Mouse (Mus musculus) ES-Bruce4 (cell line): ENCODE data around the gene Psmd9. TPM values are rescaled to one million over a fixed set of nuclear protein-coding genes. Genes with fewer than 3 reads are reported as not detected.

Source experiments
- H3K27ac ChIP-seq: 2 replicates; pipeline ENCODE4 v1.5.1; 2012; ENCODE audit warnings: low read length, inconsistent platforms; ENCODE audit not compliant: insufficient read depth
- H3K27me3 ChIP-seq: 2 replicates; pipeline ENCODE4 v1.6.1; 2012; ENCODE audit warnings: mild to moderate bottlenecking, low read length, inconsistent platforms; ENCODE audit not compliant: control insufficient read depth, poor library complexity, insufficient read depth, severe bottlenecking
- H3K36me3 ChIP-seq: 2 replicates; pipeline ENCODE4 v1.6.1; 2012; ENCODE audit warnings: inconsistent platforms, mild to moderate bottlenecking, low read length, moderate library complexity; ENCODE audit not compliant: control insufficient read depth, poor library complexity, insufficient read depth, severe bottlenecking
- H3K4me1 ChIP-seq: one replicate; pipeline ENCODE4 v1.8.1; 2011; ENCODE audit warnings: low read length; ENCODE audit not compliant: control insufficient read depth, insufficient read depth
- H3K4me3 ChIP-seq: 2 replicates; pipeline ENCODE4 v1.5.1; 2011; ENCODE audit warnings: low read depth, mild to moderate bottlenecking, low read length
- H3K9ac ChIP-seq: 2 replicates; pipeline ENCODE4 v1.6.1; 2012; ENCODE audit warnings: low read depth, mild to moderate bottlenecking, inconsistent platforms; ENCODE audit not compliant: poor library complexity, severe bottlenecking
- H3K9me3 ChIP-seq: replicated peaks from 2 replicates; pipeline ENCODE4 v1.6.1; 2012; ENCODE audit warnings: mild to moderate bottlenecking, low read length, inconsistent platforms; ENCODE audit not compliant: control insufficient read depth, poor library complexity, insufficient read depth, severe bottlenecking
- CTCF ChIP-seq: IDR thresholded peaks from one replicate; pipeline ENCODE4 v1.8.1; 2011; ENCODE audit warnings: low read depth, low read length
- EP300 ChIP-seq: IDR thresholded peaks from 2 replicates; pipeline ENCODE4 v1.6.1; 2011; ENCODE audit warnings: low read depth, low read length; ENCODE audit not compliant: insufficient read depth
- POLR2A ChIP-seq: IDR thresholded peaks from one replicate; pipeline ENCODE4 v1.8.1; 2011; ENCODE audit warnings: low read length; ENCODE audit not compliant: insufficient read depth
- polyA plus RNA-seq: library from polyadenylated mRNA; stranded (reverse); fragments of >200 nt; gene quantifications from 2 replicates; pipeline ENCODE4 v1.2.4, GENCODE M21; 2011; ENCODE audit warnings: low read depth; ENCODE audit not compliant: missing spikeins, insufficient read depth, insufficient read length

Psmd9 gene
- polyA plus RNA-seq, 1 experiment = 24.8 TPM

GRCm38 (mm10) chr5:123272927-123273326 lies 103.7 kb downstream of the Psmd9 start:
- Histone ChIP-seq H3K4me1 (peaks cover 2% of the 10 kb centered on the region), H3K27ac (no peak overlapping the region), H3K36me3 (no peaks in the 10 kb centered on the region), H3K4me3 (no peak overlapping the region), H3K9ac (no peak overlapping the region), H3K9me3 (no peaks in the 10 kb centered on the region), H3K27me3 (no peaks in the 10 kb centered on the region)
- no peak for TF ChIP-seq POLR2A
- no peak for TF ChIP-seq EP300
- TF ChIP-seq CTCF = no peak

DNA sequence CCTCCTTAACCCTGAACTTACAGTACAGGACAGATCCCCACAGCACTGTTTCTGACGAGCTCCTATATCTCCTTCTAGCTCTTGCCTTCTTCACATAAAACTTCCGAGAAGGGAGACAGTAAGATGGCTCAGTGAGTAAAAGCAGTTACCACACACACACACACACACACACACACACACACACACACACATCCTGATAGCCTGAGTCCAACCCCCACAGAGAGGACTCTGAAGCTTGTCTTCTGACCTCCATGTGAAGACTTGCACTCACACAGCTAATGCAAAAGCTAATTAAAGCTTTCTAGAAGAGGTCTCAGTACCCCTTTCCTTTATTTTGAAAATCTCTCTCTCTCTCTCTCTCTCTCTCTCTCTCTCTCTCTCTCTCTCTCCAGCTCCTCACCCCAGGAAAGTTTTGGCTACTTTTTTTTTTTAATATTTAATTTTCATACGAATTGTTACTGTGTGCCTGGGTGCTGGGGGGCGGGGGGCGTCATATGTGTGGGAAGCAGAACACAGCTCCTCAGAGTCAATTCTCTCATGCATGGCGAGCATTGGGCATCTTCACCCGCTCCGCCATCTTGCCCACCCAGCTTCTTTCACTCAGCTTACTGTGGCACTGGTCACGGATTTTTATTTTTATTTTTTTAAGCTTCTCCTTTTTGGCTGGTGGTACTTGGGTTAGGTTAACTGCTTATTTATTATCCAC lies 107.6 kb downstream of the Psmd9 start:
- TF ChIP-seq POLR2A (no peak), EP300 (no peak), CTCF (no peak)
- H3K9ac ChIP-seq = no peak overlapping the region
- no peaks in the 10 kb centered on the region for H3K36me3 ChIP-seq
- H3K9me3 ChIP-seq = no peaks in the 10 kb centered on the region
- peaks cover 2% of the 10 kb centered on the region for H3K4me1 ChIP-seq
- no peaks in the 10 kb centered on the region for H3K27me3 ChIP-seq
- no peak overlapping the region for H3K4me3 ChIP-seq
- no peak overlapping the region for H3K27ac ChIP-seq

DNA sequence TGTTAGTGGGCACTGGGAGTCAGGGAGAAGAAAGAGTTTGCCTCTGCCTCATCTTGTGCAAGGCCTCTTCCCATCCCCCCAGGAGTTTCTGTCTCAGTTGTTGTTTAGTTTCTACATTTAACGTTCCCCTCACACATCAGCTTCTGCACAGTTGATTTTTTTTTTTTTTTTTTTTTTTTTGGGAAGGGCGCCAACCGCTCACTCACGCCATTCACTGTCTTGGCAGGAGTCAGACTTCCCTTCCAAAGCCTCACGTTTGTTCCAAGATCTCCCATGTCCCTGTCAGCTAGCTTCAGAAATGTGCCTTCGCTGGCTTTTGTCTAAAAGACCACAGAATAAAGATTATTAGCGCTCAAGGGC lies 108.1 kb downstream of the Psmd9 start:
- no peak overlapping the region for H3K27ac ChIP-seq
- no peak overlapping the region for H3K4me3 ChIP-seq
- no peak for TF ChIP-seq CTCF
- no peak for TF ChIP-seq EP300
- TF ChIP-seq POLR2A = no peak
- no peaks in the 10 kb centered on the region for H3K9me3 ChIP-seq
- peaks cover 2% of the 10 kb centered on the region for H3K4me1 ChIP-seq
- no peak overlapping the region for H3K9ac ChIP-seq
- H3K36me3 ChIP-seq = no peaks in the 10 kb centered on the region
- H3K27me3 ChIP-seq = no peaks in the 10 kb centered on the region

DNA sequence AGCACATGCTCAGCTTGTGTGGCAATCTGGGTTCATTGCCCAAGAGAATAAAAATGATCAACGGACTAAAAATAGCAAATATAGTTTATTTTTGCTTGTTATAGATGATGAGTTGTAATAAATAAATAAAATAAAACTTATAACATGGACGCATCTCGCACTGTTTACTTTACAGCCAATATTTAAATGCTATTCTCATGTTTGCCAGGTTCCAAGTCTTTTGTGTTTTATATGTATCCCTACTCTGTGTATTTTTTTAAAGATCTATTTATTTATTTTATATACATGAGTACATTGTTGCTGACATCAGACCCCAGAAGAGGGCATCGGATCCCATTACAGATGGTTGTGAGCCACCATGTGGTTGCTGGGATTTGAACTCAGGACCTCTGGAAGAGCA lies 108.5 kb downstream of the Psmd9 start:
- Histone ChIP-seq H3K27me3 (no peaks in the 10 kb centered on the region), H3K4me1 (peaks cover 2% of the 10 kb centered on the region), H3K27ac (no peak overlapping the region), H3K4me3 (no peak overlapping the region), H3K9me3 (no peaks in the 10 kb centered on the region), H3K9ac (no peak overlapping the region), H3K36me3 (no peaks in the 10 kb centered on the region)
- TF ChIP-seq CTCF = no peak
- no peak for TF ChIP-seq POLR2A
- no peak for TF ChIP-seq EP300

DNA sequence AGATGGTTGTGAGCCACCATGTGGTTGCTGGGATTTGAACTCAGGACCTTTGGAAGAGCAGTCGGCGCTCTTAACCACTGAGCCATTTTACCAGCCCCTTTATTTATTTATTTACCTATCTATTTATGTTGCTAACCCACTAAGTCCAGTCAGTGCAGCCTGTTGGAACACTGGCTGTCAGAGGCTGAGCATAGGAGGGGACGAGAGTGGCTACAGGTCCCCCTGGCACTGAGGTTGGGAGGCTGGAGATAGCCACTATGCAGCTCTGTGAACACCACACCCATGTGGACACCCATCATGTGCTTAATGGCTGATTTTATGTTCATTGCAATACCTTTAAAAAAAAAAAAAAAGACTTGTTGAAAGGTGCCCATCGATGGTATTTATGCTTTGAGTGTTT lies 110.0 kb downstream of the Psmd9 start:
- Histone ChIP-seq H3K9me3 (no peaks in the 10 kb centered on the region), H3K4me3 (no peak overlapping the region), H3K36me3 (no peaks in the 10 kb centered on the region), H3K9ac (no peak overlapping the region), H3K27ac (no peak overlapping the region), H3K4me1 (peaks cover 2% of the 10 kb centered on the region), H3K27me3 (no peaks in the 10 kb centered on the region)
- TF ChIP-seq POLR2A = no peak
- no peak for TF ChIP-seq CTCF
- TF ChIP-seq EP300 = no peak

- no peak overlapping the region for H3K4me3 ChIP-seq
- no peaks in the 10 kb centered on the region for H3K27me3 ChIP-seq
- no peaks in the 10 kb centered on the region for H3K4me1 ChIP-seq
- H3K9me3 ChIP-seq = no peaks in the 10 kb centered on the region
- no peak for TF ChIP-seq CTCF
- no peak for TF ChIP-seq EP300
- TF ChIP-seq POLR2A = no peak
- H3K9ac ChIP-seq = no peak overlapping the region
- H3K27ac ChIP-seq = no peak overlapping the region
- no peaks in the 10 kb centered on the region for H3K36me3 ChIP-seq
Observed at GRCm38 (mm10) chr5:123281336-123282136, 112.3 kb downstream of the Psmd9 start.
